Mouse (Mus musculus) T-helper 1 cell (primary cell): ENCODE measurements around the gene Tmem104.

Source experiments
- in situ Hi-C: fragments of 300-600 bp; cut with MboI, MseI; formaldehyde crosslinking; loops from one replicate; pipeline ENCODE4 v1.15.1; 2025; ENCODE audit warnings: high pct_unique_total_duplicates

Tmem104 gene

GRCm38 (mm10) chr11:115228430-115228829 lies 41.1 kb downstream of the Tmem104 start:
- in situ Hi-C loops: no loop called here

GRCm38 (mm10) chr11:115229021-115229930 lies 42.0 kb downstream of the Tmem104 start:
- in situ Hi-C loops: no loop called here

GRCm38 (mm10) chr11:115231168-115231915 lies 44.1 kb downstream of the Tmem104 start:
- in situ Hi-C loops: no loop called here

GRCm38 (mm10) chr11:115231924-115232323 lies 44.6 kb downstream of the Tmem104 start:
- in situ Hi-C loops: no loop called here

- in situ Hi-C loops: no loop called here
Observed at GRCm38 (mm10) chr11:115232889-115233288, 45.6 kb downstream of the Tmem104 start.

- in situ Hi-C loops: no loop called here
Observed at GRCm38 (mm10) chr11:115233526-115234290, 46.4 kb downstream of the Tmem104 start.

- in situ Hi-C loops: no loop called here
Observed at GRCm38 (mm10) chr11:115234320-115235044, 47.2 kb downstream of the Tmem104 start.

- in situ Hi-C loops: no loop called here
Observed at GRCm38 (mm10) chr11:115236570-115236969, 49.3 kb downstream of the Tmem104 start.

- in situ Hi-C loops: no loop called here
Observed at GRCm38 (mm10) chr11:115241402-115241801, 54.1 kb downstream of the Tmem104 start.

GRCm38 (mm10) chr11:115242746-115243145 lies 55.5 kb downstream of the Tmem104 start:
- in situ Hi-C loops: no loop called here

GRCm38 (mm10) chr11:115243783-115244182 lies 56.5 kb downstream of the Tmem104 start:
- in situ Hi-C loops: no loop called here

GRCm38 (mm10) chr11:115244840-115245239 lies 57.6 kb downstream of the Tmem104 start:
- in situ Hi-C loops: no loop called here

- in situ Hi-C loops: no loop called here
Observed at GRCm38 (mm10) chr11:115246386-115246785, 59.1 kb downstream of the Tmem104 start.

GRCm38 (mm10) chr11:115247240-115247639 lies 60.0 kb downstream of the Tmem104 start:
- in situ Hi-C loops: no loop called here

GRCm38 (mm10) chr11:115247945-115248344 lies 60.7 kb downstream of the Tmem104 start:
- in situ Hi-C loops: no loop called here

- in situ Hi-C loops: no loop called here
Observed at GRCm38 (mm10) chr11:115249721-115250404, 62.6 kb downstream of the Tmem104 start.

- in situ Hi-C loops: no loop called here
Observed at GRCm38 (mm10) chr11:115250405-115251090, 63.3 kb downstream of the Tmem104 start.

GRCm38 (mm10) chr11:115251258-115251657 lies 64.0 kb downstream of the Tmem104 start:
- in situ Hi-C loops: no loop called here

- in situ Hi-C loops: no loop called here
Observed at GRCm38 (mm10) chr11:115257775-115258510, 70.7 kb downstream of the Tmem104 start.
